10 mouse cellular contexts compared by ENCODE assay signal in genomic region chr6:140368354-140369069, GRCm38 (mm10). TPM values are rescaled to one million over a fixed set of nuclear protein-coding genes. Genes with fewer than 3 reads are reported as not detected.
DNase-seq lines count a peak whose midpoint lies in the region; ATAC-seq and TF ChIP-seq lines count a peak whose summit lies in the region.
"Had no signal": no experiment of that assay in that cellular context is flagged by ENCODE, and none has a peak within 500 bp of the region (broad histone marks: within the 10 kb centered on the region; RNA-seq: fewer than 3 reads in every experiment).

No protein-coding gene starts in this region.

- no peak for TF ChIP-seq CTCF in liver, adult 2 months (IDR thresholded peaks at IDR 0.05; ENCODE audit: low read depth, low read length)

- DNase-seq in liver, adult 2 months (ENCODE audit: extremely low read depth, low read depth, low spot score) = peak; percentile 42
- peak; percentile 56 for DNase-seq in adrenal gland, postnatal 14 days
- peak; percentile 27 to 73 for DNase-seq in kidney, postnatal 36 days
- no peak for DNase-seq in right cerebral cortex, adult 2 months (ENCODE audit: low spot score in 2 of 2)
- no peak for DNase-seq in heart, postnatal 14 days
- no peak for DNase-seq in heart, postnatal 36 days
- DNase-seq: gastrocnemius, postnatal 25 days; liver, postnatal 0 days had no signal

- no peaks in the 10 kb centered on the region for H3K36me3 ChIP-seq in liver, adult 2 months (ENCODE audit: control insufficient read depth, insufficient read depth, low read length)
- H3K36me3 ChIP-seq in liver, embryonic 12.5 days = no peaks in the 10 kb centered on the region
- no peaks in the 10 kb centered on the region for H3K36me3 ChIP-seq in stomach, embryonic 16.5 days (ENCODE audit: control insufficient read depth, insufficient read depth, low read length)

- intact Hi-C loops in heart, postnatal 14 days (cut with DNase I) = no loop called here
- intact Hi-C loops in heart, postnatal 36 days (cut with DNase I) = no loop called here

- H3K27ac ChIP-seq in liver, adult 2 months (replicated peaks; ENCODE audit: insufficient read depth, low read depth, low read length) = no peak overlapping the region
- H3K27ac ChIP-seq in liver, embryonic 12.5 days = no peak overlapping the region
- H3K27ac ChIP-seq in stomach, embryonic 16.5 days (ENCODE audit: low read length) = peak overlapping the region; percentile 33; the same call in 1 of the 2 replicates

- no peak for TF ChIP-seq POLR2A in liver, adult 2 months (IDR thresholded peaks at IDR 0.05; ENCODE audit: extremely low read depth, insufficient read depth, low read length)

- H3K27me3 ChIP-seq in liver, adult 2 months (ENCODE audit: control insufficient read depth, insufficient read depth, low read length) = no peaks in the 10 kb centered on the region
- H3K27me3 ChIP-seq in liver, embryonic 12.5 days (replicated peaks) = no peaks in the 10 kb centered on the region
- no peaks in the 10 kb centered on the region for H3K27me3 ChIP-seq in stomach, embryonic 16.5 days (ENCODE audit: control insufficient read depth, insufficient read depth, low read length)

- WGBS in liver, adult 2 months = 61% methylated on average over 8 of the region's 8 CpGs
- WGBS in liver, embryonic 12.5 days (ENCODE audit: insufficient replicate concordance) = 41% methylated on average over 8 of the region's 8 CpGs
- WGBS in stomach, embryonic 16.5 days = 54% methylated on average over 8 of the region's 8 CpGs

- ATAC-seq in liver, embryonic 12.5 days = no peak
- peak; percentile 85 for ATAC-seq in stomach, embryonic 16.5 days (ENCODE audit: insufficient read depth, low FRiP score)
- ATAC-seq: liver, postnatal 0 days had no signal

- H3K4me1 ChIP-seq in liver, adult 2 months (ENCODE audit: control insufficient read depth, insufficient read depth, low read length) = no peaks in the 10 kb centered on the region
- H3K4me1 ChIP-seq in liver, embryonic 12.5 days = no peaks in the 10 kb centered on the region
- no peaks in the 10 kb centered on the region for H3K4me1 ChIP-seq in stomach, embryonic 16.5 days (ENCODE audit: control insufficient read depth, insufficient read depth, low read length)

- H3K9ac ChIP-seq in liver, adult 2 months (ENCODE audit: low read depth, low read length) = no peak overlapping the region
- no peak overlapping the region for H3K9ac ChIP-seq in liver, embryonic 12.5 days
- H3K9ac ChIP-seq in stomach, embryonic 16.5 days (ENCODE audit: low read length) = no peak overlapping the region
- H3K9ac ChIP-seq: liver, postnatal 0 days had no signal

- H3K9me3 ChIP-seq in liver, embryonic 12.5 days (replicated peaks) = no peaks in the 10 kb centered on the region
- H3K9me3 ChIP-seq in stomach, embryonic 16.5 days (replicated peaks; ENCODE audit: control insufficient read depth, low read length) = no peaks in the 10 kb centered on the region

- no peak overlapping the region for H3K4me2 ChIP-seq in liver, embryonic 12.5 days
- no peak overlapping the region for H3K4me2 ChIP-seq in stomach, embryonic 16.5 days (ENCODE audit: low read depth, low read length)

- H3K4me3 ChIP-seq in liver, adult 2 months (ENCODE audit: insufficient read depth, low read depth, low read length) = no peak overlapping the region
- H3K4me3 ChIP-seq in liver, embryonic 12.5 days = no peak overlapping the region
- no peak overlapping the region for H3K4me3 ChIP-seq in stomach, embryonic 16.5 days (replicated peaks; ENCODE audit: low read length)

- H3K79me2 ChIP-seq in liver, adult 2 months (ENCODE audit: control insufficient read depth, insufficient read depth, low read length) = no peaks in the 10 kb centered on the region

RNA-seq across cellular contexts. Expression of gene Plekha5, which starts 55.3 kb away (rescaled TPM):
- 17.1 and 18.0 TPM in 2 replicates for total RNA-seq in liver, adult 2 months (2014; rRNA removed)
- polyA plus RNA-seq in liver, adult 2 months (2012; rRNA removed) = 10.3 and 13.0 TPM in 2 replicates
- polyA plus RNA-seq in liver, embryonic 12.5 days (2016; fragmentation: Nextera tagmentation; extraction: Ambion mirVana) = 12.4 and 12.8 TPM in 2 replicates
- total RNA-seq in adrenal gland, postnatal 14 days (2021) = 30.1 and 32.7 TPM in 2 replicates
- polyA plus RNA-seq in stomach, embryonic 16.5 days (2015; fragmentation: Nextera tagmentation; extraction: Ambion mirVana) = 35.0 and 39.0 TPM in 2 replicates
- 10 to 100 TPM; 36.6 to 36.9 TPM for total RNA-seq in heart, postnatal 14 days (2021)
- 10 to 100 TPM; 26.6 to 33.6 TPM for total RNA-seq in heart, postnatal 36 days (2021)

Comparison
In these comparisons a context has a peak if more than half of its experiments do, and no peak if none do; other contexts are left out.
1. DNase-seq: peak in liver, adult 2 months (single experiment), adrenal gland, postnatal 14 days (single experiment) and kidney, postnatal 36 days (2 of 2); none in right cerebral cortex, adult 2 months (0 of 2), heart, postnatal 14 days (0 of 2) and heart, postnatal 36 days (0 of 2).